Comparison of ENCODE assay signal across 8 mouse cellular contexts in the genomic region with DNA sequence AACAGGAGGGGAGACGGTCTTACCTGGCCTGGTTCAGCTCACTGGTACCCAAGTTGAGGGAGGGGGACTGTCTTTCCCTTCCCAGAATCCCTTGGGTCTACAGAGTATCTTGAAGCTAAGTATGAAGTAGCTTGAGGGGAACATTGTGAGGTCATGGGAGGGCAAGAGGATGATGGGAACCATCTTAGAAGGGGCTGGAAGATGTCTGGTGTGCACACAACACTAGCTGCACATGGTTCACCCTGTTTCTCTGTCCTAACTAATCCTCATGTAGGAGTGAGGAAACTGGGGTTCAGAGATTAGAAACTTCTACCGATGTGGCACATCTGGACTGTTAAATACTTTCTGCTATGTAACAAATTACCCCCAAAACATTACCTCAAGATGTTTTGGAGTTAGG. TPM values are rescaled to one million over a fixed set of nuclear protein-coding genes. Genes with fewer than 3 reads are reported as not detected.
DNase-seq lines count a peak whose midpoint lies in the region; ATAC-seq and TF ChIP-seq lines count a peak whose summit lies in the region.

A gene (minus strand): TSS at position 101 of the 400 bp plus-strand sequence.

- no peak for TF ChIP-seq CTCF in kidney, adult 2 months (conservative IDR thresholded peaks at IDR 0.05; ENCODE audit: insufficient read depth, insufficient read length, low read depth, low read length)

- no peak for DNase-seq in kidney, adult 2 months
- no peak for DNase-seq in kidney, postnatal 10 days
- no peak for DNase-seq in adrenal gland, postnatal 25 days
- DNase-seq in gastrocnemius, postnatal 14 days: no peak
- DNase-seq in midbrain, embryonic 10.5 days (ENCODE audit: low spot score): no peak
- no peak for DNase-seq in cerebellum, postnatal 14 days
- DNase-seq in right cerebral cortex, postnatal 14 days: no peak

- peaks cover 9% of the 10 kb centered on the region for H3K4me1 ChIP-seq in kidney, adult 2 months (ENCODE audit: control insufficient read depth, insufficient read depth, low read length)
- H3K4me1 ChIP-seq in intestine, embryonic 15.5 days (replicated peaks): peaks cover 9% of the 10 kb centered on the region; the same call in 1 of the 2 replicates
- H3K4me1 ChIP-seq in midbrain, embryonic 10.5 days: peaks cover 15% of the 10 kb centered on the region

- intact Hi-C loops in gastrocnemius, postnatal 14 days (cut with DNase I; ENCODE audit: low total_unique reads): no loop called here

- H3K27me3 ChIP-seq in kidney, adult 2 months (replicated peaks; ENCODE audit: control insufficient read depth, insufficient read depth, low read length): no peaks in the 10 kb centered on the region
- no peaks in the 10 kb centered on the region for H3K27me3 ChIP-seq in intestine, embryonic 15.5 days (replicated peaks)
- no peaks in the 10 kb centered on the region for H3K27me3 ChIP-seq in midbrain, embryonic 10.5 days (ENCODE audit: low read depth, poor library complexity, severe bottlenecking)

- no peak for TF ChIP-seq POLR2A in kidney, adult 2 months (IDR thresholded peaks at IDR 0.05; ENCODE audit: low read depth, low read length)

- H3K9ac ChIP-seq in intestine, embryonic 15.5 days: peak within 1 kb of the TSS; percentile 43

- no peak for ATAC-seq in intestine, embryonic 15.5 days

- H3K9me3 ChIP-seq in intestine, embryonic 15.5 days: no peaks in the 10 kb centered on the region
- H3K9me3 ChIP-seq in midbrain, embryonic 10.5 days (replicated peaks): no peaks in the 10 kb centered on the region

- H3K4me3 ChIP-seq in kidney, adult 2 months (ENCODE audit: insufficient read depth, low read depth, low read length): peak within 1 kb of the TSS; percentile 23; the same call in 1 of the 2 replicates
- H3K4me3 ChIP-seq in intestine, embryonic 15.5 days (replicated peaks): peak within 1 kb of the TSS; percentile 41
- H3K4me3 ChIP-seq in midbrain, embryonic 10.5 days: peak within 1 kb of the TSS; percentile 52

- WGBS in kidney, adult 2 months: 90% methylated on average over 2 of the region's 2 CpGs
- 89% methylated on average over 2 of the region's 2 CpGs for WGBS in intestine, embryonic 15.5 days
- WGBS in midbrain, embryonic 10.5 days: 90% methylated on average over 2 of the region's 2 CpGs

- H3K27ac ChIP-seq in kidney, adult 2 months (ENCODE audit: insufficient read depth, low read depth, low read length): no peak within 1 kb of the TSS
- H3K27ac ChIP-seq in intestine, embryonic 15.5 days: no peak within 1 kb of the TSS
- 0 out of 2 replicates have a peak within 1 kb of the TSS, but pooled peaks have one; percentile 23 for H3K27ac ChIP-seq in midbrain, embryonic 10.5 days (replicated peaks)

- no peaks in the 10 kb centered on the region for H3K36me3 ChIP-seq in kidney, adult 2 months (ENCODE audit: control insufficient read depth, insufficient read depth, low read length)
- H3K36me3 ChIP-seq in intestine, embryonic 15.5 days: no peaks in the 10 kb centered on the region
- 0 out of 2 replicates have a peak, but pooled peaks cover 8% of the 10 kb centered on the region for H3K36me3 ChIP-seq in midbrain, embryonic 10.5 days

- H3K4me2 ChIP-seq in intestine, embryonic 15.5 days (replicated peaks): peak within 1 kb of the TSS; percentile 88

RNA-seq across cellular contexts. Expression of the gene that starts here (rescaled TPM):
- polyA plus RNA-seq in kidney, adult 2 months (2012; rRNA removed): 17.1 and 19.4 TPM in 2 replicates
- 52.0 and 57.2 TPM in 2 replicates for total RNA-seq in adrenal gland, postnatal 25 days (2021)
- 10 to 100 TPM; 39.5 to 41.3 TPM for total RNA-seq in gastrocnemius, postnatal 14 days (2021)
- 35.8 and 36.0 TPM in 2 replicates for polyA plus RNA-seq in intestine, embryonic 15.5 days (2015; fragmentation: Nextera tagmentation; extraction: Ambion mirVana)
- polyA plus RNA-seq in midbrain, embryonic 10.5 days (2016; fragmentation: Nextera tagmentation; extraction: Ambion mirVana): 31.5 and 37.9 TPM in 2 replicates
